Mouse (Mus musculus) lung, adult 2 months (tissue): ENCODE measurements around the gene Evi2b.

Experiments
- CTCF ChIP-seq: fragments of 200-500 bp; IDR thresholded peaks from 2 replicates; pipeline ENCODE4 v1.5.1; 2011; ENCODE audit warnings: mild to moderate bottlenecking, low read length, control low read depth; ENCODE audit not compliant: insufficient read depth
- POLR2A ChIP-seq: fragments of 200-500 bp; IDR thresholded peaks from 2 replicates; pipeline ENCODE4 v1.6.1; 2011; ENCODE audit warnings: low read depth, mild to moderate bottlenecking, control low read depth, low read length, borderline replicate concordance; ENCODE audit errors: extremely low read depth

DNA sequence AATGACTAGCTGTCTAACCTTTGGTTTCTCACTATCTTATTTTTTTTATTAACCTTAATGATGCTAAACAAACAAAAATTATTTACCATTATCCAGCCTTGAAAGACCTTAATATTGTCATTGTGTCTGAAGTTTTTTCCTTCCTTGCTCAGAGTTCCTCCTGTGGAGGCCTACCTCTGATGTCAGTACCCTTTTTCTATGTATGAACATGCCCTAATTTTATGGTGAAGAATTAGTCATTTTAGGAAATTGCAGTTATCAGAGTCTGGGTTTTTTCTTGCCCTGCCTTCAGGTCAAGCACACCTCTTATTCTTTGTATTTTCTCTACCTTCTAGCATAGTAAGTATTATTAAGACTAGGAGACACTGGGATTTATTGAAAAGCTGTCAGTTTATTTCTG, 38.8 kb downstream of the Evi2b start:
- TF ChIP-seq CTCF (no peak), POLR2A (no peak)
